Mouse (Mus musculus) megakaryocyte, embryonic 14.5 days (primary cell): ENCODE data around the gene Cip2a.

Experiments
- FLI1 ChIP-seq: IDR thresholded peaks from 2 replicates; pipeline ENCODE4 v1.6.1; 2012; ENCODE audit warnings: low read length, inconsistent platforms, mixed read lengths
- GATA1 ChIP-seq: IDR thresholded peaks from 3 replicates; pipeline ENCODE4 v1.6.1; 2012; ENCODE audit warnings: mixed read lengths, low read length, inconsistent platforms, borderline replicate concordance

DNA sequence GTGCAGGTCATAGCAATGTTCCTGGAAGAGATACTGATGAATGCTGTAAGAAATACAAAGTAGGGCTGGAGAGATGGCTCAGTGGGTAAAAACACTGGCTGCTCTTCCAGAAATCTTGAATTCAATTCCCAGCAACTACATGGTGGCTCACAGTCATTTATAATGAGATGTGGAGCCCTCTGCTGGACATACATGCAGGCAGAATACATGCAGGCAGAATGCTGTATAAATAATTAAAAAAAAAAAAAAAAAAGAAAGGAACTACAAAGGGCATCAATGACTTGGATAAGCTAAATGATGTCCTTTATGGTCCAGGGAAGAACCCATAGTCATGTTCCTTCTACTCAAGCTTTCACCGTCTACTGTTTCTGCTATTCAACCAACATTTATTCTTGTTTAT lies 20.4 kb upstream of the Cip2a start:
- TF ChIP-seq GATA1 (no peak), FLI1 (no peak)
